Comparison of ENCODE assay signal across 14 mouse cellular contexts in the genomic region with DNA sequence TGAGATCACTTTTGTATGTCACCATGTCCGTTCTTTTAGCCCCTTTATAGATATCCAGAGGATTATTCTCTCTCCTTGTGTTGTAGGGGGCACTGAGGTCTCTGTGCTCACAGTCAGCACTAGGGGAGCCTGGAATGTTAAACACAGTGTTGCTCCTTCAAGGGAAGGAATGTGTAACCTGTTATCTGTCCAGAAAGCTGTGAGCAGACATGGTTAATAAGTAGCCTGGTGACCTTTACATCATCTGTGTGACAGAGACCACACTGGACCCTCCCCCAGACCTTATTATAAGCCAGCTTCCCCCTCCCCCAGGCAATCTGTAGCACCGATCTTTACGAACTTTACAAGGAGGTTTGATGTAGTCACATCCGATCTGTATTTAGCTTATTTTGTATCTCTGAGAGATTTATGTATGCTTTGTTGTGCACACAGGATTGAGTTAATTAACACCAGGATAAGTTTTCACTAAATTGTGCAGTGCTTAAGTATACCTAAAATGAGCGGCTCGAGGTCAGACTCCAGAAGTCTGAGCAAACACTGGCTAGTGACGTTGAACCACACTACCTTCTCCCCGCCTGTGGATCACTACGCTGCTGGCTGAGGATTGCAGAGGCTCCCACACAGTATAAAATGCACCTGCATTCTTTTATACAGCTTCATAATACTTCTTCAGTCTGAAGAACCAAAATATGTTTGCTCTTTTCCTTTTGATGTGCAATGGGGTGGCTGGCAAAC. TPM values are rescaled to one million over a fixed set of nuclear protein-coding genes. Genes with fewer than 3 reads are reported as not detected.
DNase-seq lines count a peak whose midpoint lies in the region; ATAC-seq and TF ChIP-seq lines count a peak whose summit lies in the region.
"Had no signal": no experiment of that assay in that cellular context is flagged by ENCODE, and none has a peak within 500 bp of the region (broad histone marks: within the 10 kb centered on the region; RNA-seq: fewer than 3 reads in every experiment).

No protein-coding gene starts in this region.

- TF ChIP-seq CTCF in lung, embryonic 14.5 days (IDR thresholded peaks at IDR 0.05; ENCODE audit: low read depth): no peak
- no peak for TF ChIP-seq CTCF in lung, postnatal 0 days (IDR thresholded peaks at IDR 0.05)

- no peak for TF ChIP-seq EP300 in lung, postnatal 0 days (IDR thresholded peaks at IDR 0.05)

- H3K4me3 ChIP-seq in heart, embryonic 15.5 days: no peak overlapping the region
- no peak overlapping the region for H3K4me3 ChIP-seq in lung, embryonic 14.5 days (ENCODE audit: low read depth, low read length)
- H3K4me3 ChIP-seq in lung, postnatal 0 days (ENCODE audit: low read depth, low read length): no peak overlapping the region
- no peak overlapping the region for H3K4me3 ChIP-seq in limb, embryonic 11.5 days (ENCODE audit: low read depth, low read length)
- no peak overlapping the region for H3K4me3 ChIP-seq in stomach, embryonic 16.5 days (replicated peaks; ENCODE audit: low read length)
- H3K4me3 ChIP-seq: erythroblast, embryonic 14.5 days; hindbrain, embryonic 10.5 days; lung, embryonic 15.5 days; midbrain, embryonic 12.5 days had no signal

- WGBS in heart, embryonic 15.5 days: 61% methylated on average over 9 of the region's 9 CpGs
- 46% methylated on average over 9 of the region's 9 CpGs for WGBS in lung, embryonic 14.5 days
- 40% methylated on average over 9 of the region's 9 CpGs for WGBS in lung, postnatal 0 days
- 42% methylated on average over 9 of the region's 9 CpGs for WGBS in limb, embryonic 11.5 days
- WGBS in stomach, embryonic 16.5 days: 48% methylated on average over 9 of the region's 9 CpGs

- no peaks in the 10 kb centered on the region for H3K9me3 ChIP-seq in heart, embryonic 15.5 days (replicated peaks)
- H3K9me3 ChIP-seq in lung, embryonic 14.5 days (ENCODE audit: low read depth, low read length): no peaks in the 10 kb centered on the region
- H3K9me3 ChIP-seq in lung, postnatal 0 days (ENCODE audit: low read length): no peaks in the 10 kb centered on the region
- no peaks in the 10 kb centered on the region for H3K9me3 ChIP-seq in limb, embryonic 11.5 days (ENCODE audit: control insufficient read depth, low read length)
- no peaks in the 10 kb centered on the region for H3K9me3 ChIP-seq in stomach, embryonic 16.5 days (replicated peaks; ENCODE audit: control insufficient read depth, low read length)
- H3K9me3 ChIP-seq: hindbrain, embryonic 10.5 days; lung, embryonic 15.5 days; midbrain, embryonic 12.5 days had no signal

- intact Hi-C loops in heart, postnatal 10 days (cut with DNase I): no loop called here

- H3K36me3 ChIP-seq in heart, embryonic 15.5 days: no peaks in the 10 kb centered on the region
- H3K36me3 ChIP-seq in lung, embryonic 14.5 days (ENCODE audit: insufficient read depth): no peaks in the 10 kb centered on the region
- no peaks in the 10 kb centered on the region for H3K36me3 ChIP-seq in lung, postnatal 0 days (ENCODE audit: insufficient read depth, low read length)
- no peaks in the 10 kb centered on the region for H3K36me3 ChIP-seq in limb, embryonic 11.5 days (ENCODE audit: control insufficient read depth, insufficient read depth, low read length)
- no peaks in the 10 kb centered on the region for H3K36me3 ChIP-seq in stomach, embryonic 16.5 days (ENCODE audit: control insufficient read depth, insufficient read depth, low read length)
- H3K36me3 ChIP-seq: hindbrain, embryonic 10.5 days; lung, embryonic 15.5 days; midbrain, embryonic 12.5 days had no signal

- no peak overlapping the region for H3K9ac ChIP-seq in heart, embryonic 15.5 days
- no peak overlapping the region; the same call in 1 of the 2 replicates for H3K9ac ChIP-seq in lung, embryonic 14.5 days
- no peak overlapping the region for H3K9ac ChIP-seq in lung, postnatal 0 days (replicated peaks; ENCODE audit: low read depth)
- no peak overlapping the region for H3K9ac ChIP-seq in limb, embryonic 11.5 days (ENCODE audit: low read length)
- H3K9ac ChIP-seq in stomach, embryonic 16.5 days (ENCODE audit: low read length): no peak overlapping the region
- H3K9ac ChIP-seq: lung, embryonic 15.5 days; midbrain, embryonic 12.5 days had no signal

- H3K27me3 ChIP-seq in heart, embryonic 15.5 days: no peaks in the 10 kb centered on the region
- no peaks in the 10 kb centered on the region for H3K27me3 ChIP-seq in lung, embryonic 14.5 days (ENCODE audit: insufficient read depth, low read length)
- no peaks in the 10 kb centered on the region for H3K27me3 ChIP-seq in lung, postnatal 0 days (replicated peaks; ENCODE audit: insufficient read depth, low read length)
- no peaks in the 10 kb centered on the region for H3K27me3 ChIP-seq in limb, embryonic 11.5 days (ENCODE audit: control insufficient read depth, insufficient read depth, low read length)
- H3K27me3 ChIP-seq in stomach, embryonic 16.5 days (ENCODE audit: control insufficient read depth, insufficient read depth, low read length): no peaks in the 10 kb centered on the region
- H3K27me3 ChIP-seq: lung, embryonic 15.5 days; midbrain, embryonic 12.5 days had no signal

- DNase-seq in heart, postnatal 10 days: no peak
- DNase-seq in lung, embryonic 14.5 days: peak; percentile 23
- no peak for DNase-seq in lung, postnatal 0 days (ENCODE audit: low spot score)
- DNase-seq in limb, embryonic 11.5 days (ENCODE audit: low spot score): no peak
- DNase-seq in adrenal gland, adult 18-20 months (ENCODE audit: low spot score in 2 of 2): no peak
- DNase-seq: cerebellum, postnatal 10 days; retina, postnatal 1 day; spleen, adult 18-20 months had no signal

- ATAC-seq in heart, embryonic 15.5 days (replicated peaks; ENCODE audit: insufficient number of reproducible peaks, insufficient read depth, low FRiP score, low read depth): no peak
- no peak for ATAC-seq in lung, embryonic 14.5 days (ENCODE audit: insufficient read depth)
- ATAC-seq in lung, postnatal 0 days: no peak
- ATAC-seq in limb, embryonic 11.5 days (ENCODE audit: insufficient number of reproducible peaks, low FRiP score, low TSS enrichment, low read depth): no peak
- ATAC-seq in stomach, embryonic 16.5 days (ENCODE audit: insufficient read depth, low FRiP score): no peak

- H3K4me1 ChIP-seq in heart, embryonic 15.5 days (replicated peaks): peaks cover 55% of the 10 kb centered on the region
- H3K4me1 ChIP-seq in lung, embryonic 14.5 days (ENCODE audit: insufficient read depth): peaks cover 16% of the 10 kb centered on the region
- no peaks in the 10 kb centered on the region; the same call in 1 of the 2 replicates for H3K4me1 ChIP-seq in lung, postnatal 0 days (ENCODE audit: insufficient read depth, low read depth, low read length)
- peaks cover 12% of the 10 kb centered on the region for H3K4me1 ChIP-seq in limb, embryonic 11.5 days (ENCODE audit: control insufficient read depth, insufficient read depth, low read length)
- H3K4me1 ChIP-seq in stomach, embryonic 16.5 days (ENCODE audit: control insufficient read depth, insufficient read depth, low read length): peaks cover 17% of the 10 kb centered on the region

- peak overlapping the region; percentile 63 for H3K27ac ChIP-seq in heart, embryonic 15.5 days
- H3K27ac ChIP-seq in lung, embryonic 14.5 days (ENCODE audit: low read depth): peak overlapping the region; percentile 67
- H3K27ac ChIP-seq in lung, postnatal 0 days (ENCODE audit: low read length): no peak overlapping the region
- peak overlapping the region; percentile 77 for H3K27ac ChIP-seq in limb, embryonic 11.5 days (replicated peaks; ENCODE audit: low read depth, low read length)
- peak overlapping the region; percentile 59 for H3K27ac ChIP-seq in stomach, embryonic 16.5 days (ENCODE audit: low read length)
- H3K27ac ChIP-seq: midbrain, embryonic 12.5 days had no signal

- H3K4me2 ChIP-seq in heart, embryonic 15.5 days: no peak overlapping the region
- H3K4me2 ChIP-seq in lung, embryonic 14.5 days: peak overlapping the region; percentile 4; the same call in 1 of the 2 replicates
- H3K4me2 ChIP-seq in lung, postnatal 0 days (replicated peaks; ENCODE audit: low read depth, low read length): no peak overlapping the region
- no peak overlapping the region for H3K4me2 ChIP-seq in limb, embryonic 11.5 days (ENCODE audit: low read depth, severe bottlenecking)
- no peak overlapping the region for H3K4me2 ChIP-seq in stomach, embryonic 16.5 days (ENCODE audit: low read depth, low read length)
- H3K4me2 ChIP-seq: lung, embryonic 15.5 days; midbrain, embryonic 12.5 days had no signal

RNA-seq across cellular contexts. Expression of a gene that starts 25.5 kb away (rescaled TPM):
- polyA plus RNA-seq in heart, embryonic 15.5 days (2015; fragmentation: Nextera tagmentation; extraction: Ambion mirVana): 11.1 and 13.5 TPM in 2 replicates
- total RNA-seq in heart, postnatal 10 days (2021): 1 to 10 TPM; 5.3 to 9.6 TPM
- 0.14 and 0.43 TPM in 2 replicates for polyA plus RNA-seq in lung, embryonic 14.5 days (2014; fragmentation: Nextera tagmentation; extraction: Ambion mirVana)
- polyA plus RNA-seq in lung, postnatal 0 days (2015; fragmentation: Nextera tagmentation; extraction: Ambion mirVana): 1.1 and 1.4 TPM in 2 replicates
- polyA plus RNA-seq in limb, embryonic 11.5 days (2014; fragmentation: Nextera tagmentation; extraction: Ambion mirVana): 0.24 and 0.51 TPM in 2 replicates
- 0.81 and 2.1 TPM in 2 replicates for polyA plus RNA-seq in stomach, embryonic 16.5 days (2015; fragmentation: Nextera tagmentation; extraction: Ambion mirVana)
- not detected for total RNA-seq in adrenal gland, adult 18-20 months (2021)
- polyA plus RNA-seq: erythroblast, embryonic 14.5 days had no signal
